Mouse (Mus musculus): ENCODE results near the gene Sh3bgrl3.

GRCm38 (mm10) chr4:134152112-134152511 lies 23.5 kb upstream of the Sh3bgrl3 start:
- TF ChIP-seq CTCF (IDR thresholded peaks at IDR 0.05; ENCODE audit: extremely low read depth, insufficient read depth, low read length) (no peak), POLR2A (IDR thresholded peaks at IDR 0.05; ENCODE audit: extremely low read depth, insufficient read depth, low read length) (no peak)

All from cortical plate, adult 2 months (tissue).